Mouse (Mus musculus): ENCODE measurements around the gene Ccnyl1.

Ccnyl1 gene

DNA sequence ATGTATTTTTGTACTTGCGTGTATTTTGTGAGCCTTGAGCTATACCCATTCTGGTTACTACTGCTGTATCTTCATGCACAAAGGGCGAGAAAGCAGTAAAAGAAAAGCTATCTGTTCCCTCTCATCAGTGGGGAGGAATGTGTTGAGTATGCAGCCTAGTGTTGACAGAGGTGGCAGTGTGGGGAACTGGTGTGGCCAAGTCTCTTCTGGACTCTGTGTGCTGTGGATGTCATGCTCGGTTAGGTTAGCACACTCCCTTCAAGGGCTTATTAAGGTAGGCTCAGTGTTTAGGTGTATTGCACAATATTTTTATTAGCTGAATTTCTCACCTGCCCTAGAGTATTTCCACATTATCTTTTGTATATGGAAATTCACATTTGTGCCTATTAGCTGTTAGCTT, 11.5 kb downstream of the Ccnyl1 start:
- DNase-seq (ENCODE audit: low read depth, low spot score): no peak

DNA sequence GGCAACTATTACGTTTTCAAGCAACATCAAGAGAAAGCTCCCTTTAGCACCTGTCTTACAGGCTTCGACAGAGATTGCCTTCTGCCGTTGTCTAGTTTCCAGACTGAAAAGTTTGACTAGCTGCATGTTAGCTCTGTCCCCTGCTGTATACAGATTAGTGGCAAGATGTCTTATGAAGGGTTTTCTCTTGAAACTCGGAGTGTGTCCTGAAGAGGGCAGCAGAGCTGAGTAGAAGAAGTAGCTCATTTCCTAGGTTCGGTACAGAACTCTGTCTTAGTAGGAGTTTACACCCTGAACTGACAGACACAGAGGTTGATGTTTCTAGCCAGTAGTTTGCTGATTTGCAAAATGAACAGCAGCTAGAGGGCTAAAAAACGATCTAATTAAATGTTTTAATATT, 15.0 kb downstream of the Ccnyl1 start:
- DNase-seq (ENCODE audit: low read depth, low spot score): no peak

DNA sequence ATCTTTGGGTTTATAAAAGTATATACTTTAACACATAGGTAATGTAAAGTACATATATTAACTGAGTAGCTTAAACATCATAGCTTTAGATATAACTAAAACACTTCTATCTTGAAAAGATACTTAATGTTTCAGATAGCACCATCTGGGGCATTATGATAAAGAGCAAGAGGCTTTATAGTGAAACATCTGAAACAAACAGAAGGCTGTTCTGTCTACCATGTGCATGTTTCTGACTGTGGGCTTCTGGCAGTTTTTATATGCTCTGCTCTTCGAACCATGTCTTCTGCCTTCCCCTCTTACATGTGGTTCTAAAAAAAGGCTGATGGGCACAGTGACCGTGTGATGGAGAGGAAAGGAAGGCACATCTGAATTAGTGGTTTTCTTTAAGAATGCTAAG, 16.4 kb downstream of the Ccnyl1 start:
- no peak for DNase-seq (ENCODE audit: low read depth, low spot score)

DNA sequence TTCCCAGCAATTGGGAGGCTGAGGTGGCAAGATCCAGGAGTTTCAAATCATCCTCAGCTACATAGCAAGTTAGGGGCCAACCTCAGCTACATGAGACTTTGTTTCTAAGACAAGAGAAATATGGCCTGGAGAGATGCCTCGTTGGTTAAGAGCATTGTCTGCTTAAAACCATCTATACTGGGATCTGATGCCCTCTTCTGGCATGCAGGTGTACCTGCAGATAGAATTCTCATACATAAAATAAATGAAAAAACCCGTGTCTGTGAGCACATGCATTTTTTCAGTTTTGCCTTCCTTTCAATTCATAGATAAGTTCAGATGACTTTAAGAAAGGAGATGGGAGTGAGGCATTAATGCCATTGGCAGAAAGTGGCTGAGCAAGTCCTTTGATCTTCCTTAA, 19.6 kb downstream of the Ccnyl1 start:
- no peak for DNase-seq (ENCODE audit: low read depth, low spot score)

DNA sequence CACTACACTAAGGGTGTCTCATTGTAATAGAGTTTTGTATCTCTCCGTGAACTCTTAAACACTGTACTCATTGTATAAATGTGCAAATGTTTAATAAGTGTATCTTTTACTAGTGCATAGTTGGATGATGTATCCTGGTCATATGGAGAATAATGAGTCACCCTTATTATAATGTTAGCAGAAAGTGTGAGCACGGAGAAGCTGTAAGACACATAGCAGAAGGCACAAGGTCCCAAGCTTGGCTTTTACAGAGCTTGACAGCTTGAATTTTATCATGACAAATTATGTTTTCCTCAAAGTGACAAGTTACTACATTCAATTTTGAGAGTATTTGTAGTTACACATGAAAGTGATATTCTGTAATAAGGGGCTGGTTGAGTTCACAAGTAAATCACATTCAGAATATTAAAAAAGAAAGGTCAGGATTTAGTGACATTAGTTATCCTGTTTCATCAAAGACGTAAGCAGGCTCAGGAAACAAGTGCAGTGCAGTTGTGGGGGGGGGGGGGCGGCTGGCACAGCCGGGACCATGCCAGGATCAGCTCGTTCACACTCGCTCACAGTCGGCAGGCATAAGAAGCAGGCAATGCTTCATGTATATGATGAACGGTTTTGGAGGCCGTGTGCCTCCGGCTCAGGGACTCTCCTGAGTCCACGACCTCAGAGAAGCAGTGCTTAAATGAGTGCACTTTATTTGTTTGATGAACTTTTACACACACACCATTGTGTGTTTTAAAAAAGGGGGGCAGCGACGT, 21.9 kb downstream of the Ccnyl1 start:
- DNase-seq (ENCODE audit: low read depth, low spot score): no peak

DNA sequence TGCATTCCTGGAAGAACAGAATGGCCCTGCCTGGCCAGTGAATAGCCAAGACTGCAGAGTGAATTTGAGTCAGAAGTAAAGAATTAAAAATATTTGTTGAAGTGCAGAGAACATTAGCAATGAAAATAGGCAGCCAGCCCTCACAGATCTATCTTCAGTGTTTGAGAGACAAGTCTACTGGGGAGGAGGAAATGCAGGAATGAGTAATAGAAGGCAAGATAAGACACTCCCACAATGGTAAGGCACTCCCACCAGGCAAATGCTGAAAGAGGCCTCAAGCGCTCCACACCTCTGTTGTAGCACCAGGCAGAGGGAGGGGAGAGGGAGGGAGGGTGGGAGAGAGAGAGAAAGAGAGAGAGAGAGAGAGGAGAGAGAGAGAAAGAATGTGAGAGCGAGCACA, 25.2 kb downstream of the Ccnyl1 start:
- no peak for DNase-seq (ENCODE audit: low read depth, low spot score)

DNA sequence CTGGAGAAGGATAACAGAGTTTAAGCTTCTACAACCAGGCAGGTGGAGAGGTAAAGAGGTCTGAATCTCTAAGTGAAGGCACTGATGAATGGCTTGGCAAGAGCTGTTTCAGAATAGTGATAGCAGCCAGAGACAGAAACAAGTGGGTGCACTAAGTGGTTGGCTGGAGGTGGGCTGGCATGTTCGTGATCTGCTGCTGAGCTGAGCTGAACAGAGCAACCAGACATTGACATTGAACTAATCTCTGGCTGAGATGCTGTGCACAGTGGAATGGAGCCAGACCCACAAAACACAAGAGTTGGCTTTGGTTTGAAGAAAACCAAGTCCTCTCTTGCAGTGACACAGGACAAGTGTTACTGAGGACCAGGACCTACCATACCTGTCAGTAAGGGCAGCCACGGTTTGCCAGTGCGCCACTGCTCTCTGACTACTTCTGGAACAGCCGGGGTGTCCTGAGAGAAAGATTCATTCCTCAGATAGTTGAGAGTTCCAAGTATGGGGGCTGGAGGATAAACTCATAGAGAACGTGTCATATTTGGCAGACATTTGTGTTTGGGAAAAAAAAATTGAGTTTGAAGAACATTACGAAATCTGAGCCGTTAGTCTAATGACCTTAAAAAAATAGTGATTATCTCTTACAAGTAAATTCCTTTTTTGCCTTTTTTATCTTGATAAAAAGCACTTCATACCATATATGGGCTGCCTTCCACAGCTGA, 26.5 kb downstream of the Ccnyl1 start:
- DNase-seq (ENCODE audit: low read depth, low spot score): no peak

DNA sequence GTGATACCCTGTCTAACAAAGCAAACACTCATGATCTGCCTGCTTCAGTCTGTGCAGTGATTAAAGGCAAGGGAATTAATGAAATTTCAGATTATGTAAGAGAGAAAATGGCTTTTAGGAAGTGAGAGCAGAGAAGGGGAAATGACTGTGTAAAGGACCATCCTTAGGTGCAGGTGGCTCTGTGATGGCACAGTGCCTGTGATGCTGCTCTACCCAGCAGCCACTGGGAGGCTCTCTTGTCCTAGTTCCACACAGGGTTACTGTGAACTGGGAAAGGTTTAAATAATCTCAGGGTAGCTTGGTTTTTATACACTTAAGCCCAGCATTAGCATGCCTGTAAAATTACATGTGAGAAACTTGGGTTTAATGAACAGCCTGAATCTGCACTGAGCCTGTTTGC, 27.2 kb downstream of the Ccnyl1 start:
- no peak for DNase-seq (ENCODE audit: low read depth, low spot score)

DNA sequence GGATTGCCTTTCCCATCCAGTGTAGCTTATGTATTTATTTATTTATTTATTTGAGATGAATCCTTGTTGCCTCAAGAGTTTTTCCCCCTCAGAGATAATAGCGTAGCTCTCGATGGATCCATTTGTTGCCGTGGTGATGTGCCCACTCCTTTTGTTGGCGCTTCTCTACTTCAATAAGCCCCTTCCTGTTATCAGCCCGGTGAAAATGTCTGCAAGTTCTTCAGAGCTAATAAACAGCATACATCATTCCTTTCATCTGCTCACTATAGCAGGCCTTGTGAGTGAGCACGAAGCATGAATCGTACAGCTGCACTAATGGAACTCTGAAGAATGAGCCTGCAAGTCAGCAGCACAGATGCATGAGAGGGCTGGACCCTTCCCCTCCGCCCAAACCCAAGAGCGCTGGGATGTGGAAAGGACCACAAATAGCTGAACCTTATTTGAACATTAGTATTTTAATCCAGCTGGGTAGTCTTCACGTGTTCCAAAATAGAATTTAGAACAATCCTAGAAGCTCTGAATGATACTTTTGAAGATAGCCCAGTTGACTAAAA, 30.9 kb downstream of the Ccnyl1 start:
- DNase-seq (ENCODE audit: low read depth, low spot score): no peak

DNA sequence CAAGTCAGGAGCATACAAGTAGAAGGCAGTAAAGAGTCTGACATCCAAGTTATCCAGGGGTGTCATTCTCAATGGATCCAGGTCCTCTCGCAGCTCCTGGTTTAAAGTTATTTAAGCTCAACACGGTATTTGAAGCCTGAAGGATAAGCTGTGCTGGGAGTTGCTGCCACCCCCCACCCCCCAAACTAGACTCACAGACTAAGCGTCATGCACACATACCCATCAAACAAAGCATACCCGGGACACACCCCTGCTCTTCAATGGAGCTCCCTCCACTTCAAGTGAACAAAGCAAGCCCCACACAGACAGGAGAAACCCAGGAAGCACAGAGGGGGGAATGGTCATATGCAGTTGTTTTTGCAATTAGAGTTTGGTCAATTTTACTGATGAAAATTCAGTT, 39.8 kb downstream of the Ccnyl1 start:
- no peak for DNase-seq (ENCODE audit: low read depth, low spot score)

DNA sequence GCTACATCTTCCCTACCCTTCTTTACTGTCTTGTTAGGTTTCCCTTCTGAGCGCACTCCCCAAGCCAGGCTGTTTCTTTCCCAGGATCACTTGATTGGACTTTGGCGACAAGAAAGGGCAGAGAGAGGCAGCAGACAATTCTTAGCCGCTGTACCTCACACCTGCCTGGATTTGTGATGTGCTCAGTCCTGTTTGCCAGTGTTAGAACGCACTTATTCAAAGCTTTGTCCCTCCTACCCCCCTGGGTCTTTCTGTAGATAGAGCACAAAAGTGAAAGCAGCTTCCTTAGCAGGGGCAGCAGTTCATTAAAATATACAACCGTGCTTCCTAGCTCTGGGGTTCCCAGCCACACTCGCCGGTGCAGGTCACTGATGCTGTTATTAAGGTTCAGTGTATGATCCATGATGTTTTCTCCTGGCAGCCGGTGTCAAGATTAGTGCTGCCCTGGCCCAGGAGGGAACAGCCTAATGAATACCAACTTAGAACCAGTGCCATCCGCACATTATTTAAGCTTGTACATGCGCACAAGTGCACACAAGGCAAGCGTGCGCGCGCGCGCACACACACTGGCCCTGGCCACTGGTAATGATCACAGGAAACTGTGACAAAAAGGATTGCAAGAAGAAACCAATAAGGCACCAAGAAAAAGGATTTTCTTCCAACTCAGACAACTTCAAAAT, 41.2 kb downstream of the Ccnyl1 start:
- no peak for DNase-seq (ENCODE audit: low read depth, low spot score)

DNA sequence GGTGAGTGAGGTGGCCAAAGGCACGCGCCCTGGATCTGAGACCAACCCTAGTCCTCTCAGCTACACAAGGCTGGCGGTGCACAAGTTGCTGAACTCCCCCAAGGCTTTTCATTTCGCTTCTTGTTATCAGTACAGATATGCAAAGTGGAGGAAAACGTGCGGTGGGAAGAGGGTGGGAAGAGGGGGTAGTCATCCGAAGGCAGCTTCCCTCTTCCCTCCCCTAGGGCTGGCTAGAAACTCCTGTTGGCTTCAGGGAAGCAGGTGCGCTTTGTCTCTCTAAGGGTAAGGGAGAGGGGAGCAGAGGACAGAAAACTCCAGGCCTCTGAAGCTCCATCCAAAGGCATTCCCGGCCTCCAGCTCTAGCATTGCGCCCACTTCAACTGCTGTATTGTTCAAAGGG, 41.9 kb downstream of the Ccnyl1 start:
- DNase-seq (ENCODE audit: low read depth, low spot score): no peak

DNA sequence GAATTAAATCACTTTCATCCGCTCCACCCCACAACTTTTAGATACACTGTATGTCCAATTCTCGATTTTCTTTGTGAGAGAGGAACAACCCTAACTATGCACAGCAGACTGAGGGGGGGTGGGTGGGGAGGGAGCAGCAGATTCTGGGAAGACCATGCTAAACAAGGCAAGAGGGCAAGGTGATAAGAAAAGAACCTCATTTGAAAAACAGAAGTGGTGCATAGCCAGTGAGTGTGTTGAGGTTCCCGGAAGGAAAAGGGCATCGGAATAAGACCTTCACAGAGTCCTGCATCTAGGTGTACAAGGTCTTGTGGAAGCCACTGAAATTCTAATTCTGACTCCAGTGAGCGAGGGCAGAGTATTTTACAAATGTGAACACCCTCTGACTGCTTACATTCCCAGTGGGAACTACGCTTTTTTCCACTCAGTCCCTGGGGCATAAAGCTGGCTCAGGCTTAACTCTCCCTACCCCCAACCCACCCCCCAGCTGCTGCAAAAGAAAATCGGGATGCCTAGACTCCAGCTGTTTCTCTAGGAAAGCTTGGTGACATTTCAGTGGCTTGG, 42.5 kb downstream of the Ccnyl1 start:
- no peak for DNase-seq (ENCODE audit: low read depth, low spot score)

DNA sequence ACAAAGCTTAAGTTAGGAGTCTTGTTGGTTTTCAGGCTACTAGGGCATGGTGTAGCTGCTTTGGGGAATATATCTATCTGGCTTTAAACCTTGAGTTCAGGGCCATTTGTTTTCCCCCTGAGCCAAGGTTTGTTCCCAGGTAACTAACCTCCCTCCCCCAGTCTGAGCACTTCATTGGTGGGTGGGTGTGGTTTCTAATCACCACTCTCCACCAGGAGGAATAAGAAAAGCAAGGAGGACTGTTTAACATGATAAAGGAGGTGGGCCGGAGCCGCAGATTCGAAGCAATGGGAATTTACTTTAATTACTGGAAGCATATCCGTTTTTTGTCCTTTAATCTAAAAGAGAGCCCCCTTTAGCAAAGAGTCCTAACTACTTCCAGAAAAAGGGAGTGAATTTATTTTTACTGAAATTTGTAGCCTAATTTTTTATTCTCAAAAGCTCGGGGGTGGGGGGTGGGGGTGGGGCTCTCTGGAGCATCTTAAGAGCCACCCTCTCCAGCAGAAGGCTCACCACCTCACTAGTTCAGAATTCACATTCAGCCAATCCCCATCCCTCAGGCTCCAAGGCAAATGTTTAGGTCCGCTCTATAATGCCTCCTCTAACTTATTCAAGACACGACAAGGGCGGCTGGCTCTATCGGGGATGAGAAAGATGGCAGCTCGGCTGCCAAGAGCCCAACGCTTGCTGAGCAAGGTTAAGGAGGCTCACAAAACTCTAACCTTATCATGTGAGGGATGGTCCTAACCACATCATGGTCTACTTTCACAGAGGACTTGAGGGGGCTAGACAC, 43.4 kb downstream of the Ccnyl1 start:
- no peak for DNase-seq (ENCODE audit: low read depth, low spot score)

DNA sequence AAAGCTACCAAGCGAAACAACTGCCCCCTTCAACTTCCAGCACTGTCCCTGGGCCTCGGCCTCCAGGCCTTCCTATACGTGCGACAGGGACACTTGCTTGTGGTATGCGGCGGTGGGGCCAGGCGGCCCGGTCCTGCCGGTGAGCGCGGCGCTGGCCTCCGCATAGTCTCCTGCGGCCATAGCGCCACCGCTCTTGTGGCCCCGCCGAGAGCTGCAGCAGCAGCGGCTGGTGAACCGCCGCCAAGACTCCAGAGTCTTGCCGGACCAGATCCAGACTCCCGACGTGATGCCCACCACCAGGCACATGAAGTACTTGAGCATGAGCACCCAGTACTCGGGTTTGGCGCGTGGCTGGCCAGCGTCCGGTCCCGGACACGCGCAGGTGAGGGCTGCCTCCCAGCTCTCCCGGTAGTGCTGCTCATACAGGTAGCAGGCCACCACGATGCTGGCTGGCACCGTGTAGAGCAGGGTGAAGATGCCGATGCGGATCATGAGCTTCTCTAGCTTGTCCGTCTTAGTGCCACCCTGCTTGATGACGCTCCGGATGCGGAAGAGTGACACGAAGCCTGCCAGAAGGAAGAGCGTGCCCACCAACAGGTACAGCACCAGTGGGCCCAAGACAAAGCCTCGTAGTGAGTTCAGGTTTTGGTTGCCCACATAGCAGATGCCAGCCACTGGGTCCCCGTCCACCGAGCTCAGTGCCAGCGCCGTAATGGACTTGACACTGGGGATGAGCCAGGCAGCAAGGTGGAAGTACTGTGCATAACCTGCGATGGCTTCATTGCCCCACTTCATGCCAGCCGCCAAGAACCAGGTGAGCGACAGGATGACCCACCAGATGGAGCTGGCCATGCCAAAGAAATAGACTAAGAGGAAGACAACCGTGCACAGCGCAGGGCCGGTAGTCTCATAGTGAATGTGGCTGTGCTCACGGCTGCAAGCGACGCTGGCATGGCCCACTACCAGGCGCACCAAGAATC, 44.8 kb downstream of the Ccnyl1 start:
- DNase-seq (ENCODE audit: low read depth, low spot score): no peak

DNA sequence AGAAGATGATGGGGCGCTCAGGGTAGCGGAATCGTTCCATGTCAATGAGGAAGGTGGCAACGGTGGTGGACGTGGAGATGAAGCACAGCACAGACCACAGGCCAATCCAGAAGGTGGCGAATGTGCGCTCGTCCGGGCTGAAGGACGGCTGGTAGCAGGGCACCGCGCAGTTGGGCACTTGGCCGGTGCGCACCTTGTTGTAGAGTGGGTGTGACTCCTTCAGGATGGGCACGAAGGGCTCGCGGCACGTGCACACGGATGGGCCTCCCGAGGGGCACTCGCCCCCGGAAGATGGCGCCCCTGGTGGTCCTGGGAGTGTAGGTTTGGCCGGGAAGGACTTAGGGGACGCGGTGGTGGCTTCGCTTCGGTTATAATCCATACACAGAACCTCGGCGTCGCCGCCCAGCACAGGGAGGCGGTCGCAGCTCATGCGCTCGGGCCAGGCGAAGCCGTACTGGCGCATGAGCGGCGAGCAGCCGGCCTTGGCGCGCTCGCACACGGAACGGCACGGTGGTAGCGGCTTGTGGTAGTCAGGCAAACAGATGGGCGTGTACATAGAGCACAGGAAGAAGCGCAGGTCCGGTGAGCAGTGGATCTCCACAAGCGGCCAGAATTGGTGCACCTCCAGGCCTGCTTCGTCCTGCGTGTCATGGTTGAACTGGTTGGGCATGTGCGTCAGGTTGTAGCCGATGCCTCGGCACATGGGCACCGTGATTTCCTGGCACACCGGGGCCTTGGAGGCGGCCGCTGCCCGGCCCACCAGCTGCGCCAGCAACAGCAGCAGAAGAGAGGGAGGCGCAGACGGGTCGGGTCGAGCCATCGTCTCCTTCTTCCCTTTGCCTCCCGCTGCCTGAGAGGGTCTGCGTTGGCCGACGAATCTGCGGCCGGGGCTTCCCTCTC, 45.8 kb downstream of the Ccnyl1 start:
- DNase-seq (ENCODE audit: low read depth, low spot score): no peak

DNA sequence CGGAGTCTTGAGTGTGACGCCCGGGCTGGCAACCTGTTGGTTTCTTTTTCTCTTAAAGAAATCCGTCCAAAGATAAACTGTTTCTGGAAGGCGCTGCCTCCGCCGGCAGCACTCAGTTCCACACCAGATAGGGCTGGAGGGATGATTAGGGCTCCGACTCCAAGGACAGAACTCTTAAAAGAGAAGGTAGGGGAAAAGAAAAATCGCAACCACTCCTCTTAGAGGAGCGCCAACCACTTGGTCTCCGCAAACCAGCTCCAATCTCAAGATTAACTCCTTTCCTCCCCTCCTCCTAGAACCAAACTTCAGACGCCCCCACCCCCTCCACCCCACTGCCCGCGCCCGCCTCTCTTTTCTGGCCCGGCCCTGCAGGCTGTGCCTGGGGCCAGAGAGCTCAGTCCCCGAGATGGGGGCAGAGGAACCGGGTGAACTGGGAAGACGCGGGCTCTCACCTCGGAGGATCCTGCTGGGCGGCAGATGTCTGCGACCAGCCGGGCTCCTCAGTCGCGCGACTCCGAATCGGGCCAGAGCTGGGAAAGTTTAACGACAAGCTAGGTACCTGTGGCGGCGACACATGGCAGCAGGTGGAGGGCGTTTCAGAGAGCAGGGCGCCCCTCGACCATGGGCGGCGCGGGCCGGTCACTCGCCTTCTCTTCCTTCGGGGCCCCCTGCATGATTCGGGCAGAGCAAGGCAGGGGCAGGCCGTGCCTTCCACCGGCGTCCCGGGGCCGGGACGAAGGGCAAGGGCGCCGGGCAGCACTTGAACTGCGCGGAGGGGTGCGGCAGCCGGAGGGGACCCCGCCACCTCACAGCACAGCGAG, 46.6 kb downstream of the Ccnyl1 start:
- no peak for DNase-seq (ENCODE audit: low read depth, low spot score)

DNA sequence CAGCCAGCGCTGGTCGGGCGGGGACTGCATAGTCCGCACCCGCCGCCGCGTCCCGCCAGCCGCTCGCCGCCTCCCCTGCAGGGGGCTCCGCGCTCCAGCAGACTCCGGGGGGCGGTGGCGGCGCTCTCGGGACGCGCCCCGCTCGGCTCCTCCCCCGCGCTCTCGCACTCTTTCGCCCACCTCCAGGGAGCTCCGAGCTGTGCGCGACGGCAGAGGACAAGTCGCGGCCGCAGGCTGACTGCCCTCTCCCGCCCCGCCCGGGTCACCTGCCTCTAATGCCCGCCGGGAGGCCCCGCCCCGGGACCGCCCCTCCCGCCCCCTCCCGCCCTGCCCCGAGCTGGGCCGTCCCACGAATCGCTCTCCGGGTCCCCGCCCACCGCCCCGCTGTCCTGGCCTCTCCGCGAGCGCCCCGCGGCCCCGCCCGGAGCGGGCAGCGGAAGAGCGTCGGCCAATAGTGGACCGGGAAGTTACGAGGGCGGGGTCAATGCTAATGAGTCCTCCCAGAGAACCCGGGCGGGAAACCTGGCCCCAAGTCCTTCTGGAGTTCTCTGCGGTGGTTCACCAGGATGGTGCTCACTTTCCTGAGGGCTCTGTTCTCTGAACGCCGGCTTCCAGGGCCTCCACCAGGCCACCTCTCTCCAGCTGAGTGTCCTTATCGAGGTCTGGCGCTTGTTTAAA, 47.4 kb downstream of the Ccnyl1 start, which contains the start of gene Fzd5:
Fzd5 (minus strand) TSS at position 250 of the 678 bp plus-strand sequence.
- peak; percentile 82 for DNase-seq (ENCODE audit: low read depth, low spot score)
